Mouse (Mus musculus): Measurements from ENCODE around the gene Gm12216. TPM values are rescaled to one million over a fixed set of nuclear protein-coding genes. Genes with fewer than 3 reads are reported as not detected.
"Not testable (repeated sequence)": the region's sequence is repeated elsewhere in the genome, so short reads cannot be mapped to it uniquely, and the experiment has no call there.

Gene Gm12216
- polyA plus RNA-seq, 1 experiment from 2014 or later, result 0.41 TPM

- no peak for DNase-seq (ENCODE audit: low spot score)
These were observed 94.5 kb downstream of the Gm12216 start for GRCm38 (mm10) chr11:53764581-53764980.

GRCm38 (mm10) chr11:53763496-53764140 is 95.4 kb downstream of the Gm12216 start:
- peaks cover 68% of the 10 kb centered on the region for H3K27me3 ChIP-seq (ENCODE audit: low read depth, poor library complexity, severe bottlenecking)
- H3K27ac ChIP-seq, result peak overlapping the region; percentile 87
- no peaks in the 10 kb centered on the region for H3K9me3 ChIP-seq (replicated peaks)
- WGBS, result 4% methylated on average over 33 of the region's 33 CpGs
- peaks cover 58% of the 10 kb centered on the region for H3K4me1 ChIP-seq
- DNase-seq (ENCODE audit: low spot score), result peak; percentile 82
- no peaks in the 10 kb centered on the region for H3K36me3 ChIP-seq
- H3K4me3 ChIP-seq, result peak overlapping the region; percentile 49

More at GRCm38 (mm10) chr11:53764581-53764980, 94.5 kb downstream of the Gm12216 start:
- Histone ChIP-seq H3K9me3 (replicated peaks) (no peaks in the 10 kb centered on the region), H3K4me3 (no peak overlapping the region), H3K27ac (no peak overlapping the region), H3K36me3 (no peaks in the 10 kb centered on the region), H3K4me1 (peaks cover 58% of the 10 kb centered on the region), H3K27me3 (ENCODE audit: low read depth, poor library complexity, severe bottlenecking) (peaks cover 68% of the 10 kb centered on the region)
- WGBS, result 44% methylated on average over 5 of the region's 5 CpGs

- H3K36me3 ChIP-seq, result no peaks in the 10 kb centered on the region
- H3K27ac ChIP-seq, result peak overlapping the region; percentile 87
- peak overlapping the region; percentile 49 for H3K4me3 ChIP-seq
- H3K9me3 ChIP-seq (replicated peaks), result no peaks in the 10 kb centered on the region
- H3K4me1 ChIP-seq, result peaks cover 60% of the 10 kb centered on the region
- 8% methylated on average over 23 of the region's 23 CpGs for WGBS
- H3K27me3 ChIP-seq (ENCODE audit: low read depth, poor library complexity, severe bottlenecking), result peaks cover 63% of the 10 kb centered on the region
- DNase-seq (ENCODE audit: low spot score), result peak; percentile 63
These were observed 96.1 kb downstream of the Gm12216 start for GRCm38 (mm10) chr11:53762827-53763495.

GRCm38 (mm10) chr11:53762426-53762825 is 96.6 kb downstream of the Gm12216 start:
- Histone ChIP-seq H3K9me3 (replicated peaks) (no peaks in the 10 kb centered on the region), H3K36me3 (no peaks in the 10 kb centered on the region), H3K27me3 (ENCODE audit: low read depth, poor library complexity, severe bottlenecking) (peaks cover 63% of the 10 kb centered on the region), H3K4me1 (peaks cover 60% of the 10 kb centered on the region), H3K4me3 (peak overlapping the region; percentile 49), H3K27ac (peak overlapping the region; percentile 87)
- 67% methylated on average over 2 of the region's 2 CpGs for WGBS
- no peak for DNase-seq (ENCODE audit: low spot score)

- Histone ChIP-seq H3K27ac (no peak overlapping the region), H3K36me3 (no peaks in the 10 kb centered on the region), H3K9me3 (replicated peaks) (no peaks in the 10 kb centered on the region), H3K4me1 (peaks cover 60% of the 10 kb centered on the region), H3K27me3 (ENCODE audit: low read depth, poor library complexity, severe bottlenecking) (peaks cover 63% of the 10 kb centered on the region), H3K4me3 (no peak overlapping the region)
- 63% methylated on average over 2 of the region's 2 CpGs for WGBS
- no peak for DNase-seq (ENCODE audit: low spot score)
These were observed 97.2 kb downstream of the Gm12216 start for GRCm38 (mm10) chr11:53761822-53762221.

GRCm38 (mm10) chr11:53761284-53761683 is 97.8 kb downstream of the Gm12216 start:
- WGBS, result 77% methylated on average over 5 of the region's 5 CpGs
- Histone ChIP-seq H3K36me3 (no peaks in the 10 kb centered on the region), H3K27ac (no peak overlapping the region), H3K27me3 (ENCODE audit: low read depth, poor library complexity, severe bottlenecking) (peaks cover 63% of the 10 kb centered on the region), H3K4me1 (peaks cover 60% of the 10 kb centered on the region), H3K4me3 (no peak overlapping the region), H3K9me3 (replicated peaks) (no peaks in the 10 kb centered on the region)
- DNase-seq (ENCODE audit: low spot score), result no peak

GRCm38 (mm10) chr11:53759545-53760406 is 99.3 kb downstream of the Gm12216 start:
- Histone ChIP-seq H3K9me3 (replicated peaks) (no peaks in the 10 kb centered on the region), H3K4me3 (peak overlapping the region; percentile 15; the same call in 1 of the 2 replicates), H3K27me3 (ENCODE audit: low read depth, poor library complexity, severe bottlenecking) (peaks cover 54% of the 10 kb centered on the region), H3K4me1 (peaks cover 59% of the 10 kb centered on the region), H3K36me3 (no peaks in the 10 kb centered on the region), H3K27ac (no peak overlapping the region; the same call in 1 of the 2 replicates)
- WGBS, result 6% methylated on average over 22 of the region's 22 CpGs
- no peak for DNase-seq (ENCODE audit: low spot score)

- H3K27me3 ChIP-seq (ENCODE audit: low read depth, poor library complexity, severe bottlenecking), result peaks cover 49% of the 10 kb centered on the region
- no peak overlapping the region for H3K4me3 ChIP-seq
- 44% methylated on average over 6 of the region's 6 CpGs for WGBS
- H3K27ac ChIP-seq, result 0 out of 2 replicates have a peak overlapping the region, but pooled peaks have one; percentile 3
- DNase-seq (ENCODE audit: low spot score), result no peak
- peaks cover 50% of the 10 kb centered on the region for H3K4me1 ChIP-seq
- no peaks in the 10 kb centered on the region for H3K36me3 ChIP-seq
- no peaks in the 10 kb centered on the region for H3K9me3 ChIP-seq (replicated peaks)
These were observed 100.2 kb downstream of the Gm12216 start for GRCm38 (mm10) chr11:53758791-53759351.

- Histone ChIP-seq H3K27me3 (ENCODE audit: low read depth, poor library complexity, severe bottlenecking) (peaks cover 43% of the 10 kb centered on the region), H3K4me1 (peaks cover 42% of the 10 kb centered on the region)
- H3K9me3 ChIP-seq (replicated peaks); H3K36me3 ChIP-seq; DNase-seq (ENCODE audit: low spot score); H3K27ac ChIP-seq; H3K4me3 ChIP-seq: not testable (repeated sequence)
- 76% methylated on average over 9 of the region's 9 CpGs for WGBS
These were observed 101.0 kb downstream of the Gm12216 start for GRCm38 (mm10) chr11:53758033-53758432.

GRCm38 (mm10) chr11:53757612-53758011 is 101.4 kb downstream of the Gm12216 start:
- Histone ChIP-seq H3K27ac (no peak overlapping the region), H3K36me3 (no peaks in the 10 kb centered on the region), H3K4me1 (peaks cover 37% of the 10 kb centered on the region), H3K9me3 (replicated peaks) (no peaks in the 10 kb centered on the region), H3K4me3 (no peak overlapping the region), H3K27me3 (ENCODE audit: low read depth, poor library complexity, severe bottlenecking) (peaks cover 39% of the 10 kb centered on the region)
- WGBS, result 92% methylated on average over 4 of the region's 4 CpGs
- no peak for DNase-seq (ENCODE audit: low spot score)

- Histone ChIP-seq H3K4me3 (no peak overlapping the region), H3K27ac (no peak overlapping the region), H3K36me3 (no peaks in the 10 kb centered on the region)
These were observed 104.0 kb downstream of the Gm12216 start for GRCm38 (mm10) chr11:53755011-53755595.

GRCm38 (mm10) chr11:53749716-53750352 is 109.2 kb downstream of the Gm12216 start:
- H3K4me1 ChIP-seq, result no peaks in the 10 kb centered on the region
- no peaks in the 10 kb centered on the region for H3K36me3 ChIP-seq
- H3K9me3 ChIP-seq (replicated peaks), result no peaks in the 10 kb centered on the region
- 61% methylated on average over 5 of the region's 5 CpGs for WGBS
- no peak overlapping the region for H3K27ac ChIP-seq
- DNase-seq (ENCODE audit: low spot score), result no peak
- no peak overlapping the region for H3K4me3 ChIP-seq
- H3K27me3 ChIP-seq (ENCODE audit: low read depth, poor library complexity, severe bottlenecking), result no peaks in the 10 kb centered on the region

More at GRCm38 (mm10) chr11:53755011-53755595, 104.0 kb downstream of the Gm12216 start:
- WGBS, result 86% methylated on average over 12 of the region's 12 CpGs
- Histone ChIP-seq H3K4me1 (peaks cover 17% of the 10 kb centered on the region), H3K9me3 (replicated peaks) (no peaks in the 10 kb centered on the region), H3K27me3 (ENCODE audit: low read depth, poor library complexity, severe bottlenecking) (peaks cover 14% of the 10 kb centered on the region)
- no peak for DNase-seq (ENCODE audit: low spot score)
